Comparison of ENCODE assay signal across 12 mouse cellular contexts in the genomic region with DNA sequence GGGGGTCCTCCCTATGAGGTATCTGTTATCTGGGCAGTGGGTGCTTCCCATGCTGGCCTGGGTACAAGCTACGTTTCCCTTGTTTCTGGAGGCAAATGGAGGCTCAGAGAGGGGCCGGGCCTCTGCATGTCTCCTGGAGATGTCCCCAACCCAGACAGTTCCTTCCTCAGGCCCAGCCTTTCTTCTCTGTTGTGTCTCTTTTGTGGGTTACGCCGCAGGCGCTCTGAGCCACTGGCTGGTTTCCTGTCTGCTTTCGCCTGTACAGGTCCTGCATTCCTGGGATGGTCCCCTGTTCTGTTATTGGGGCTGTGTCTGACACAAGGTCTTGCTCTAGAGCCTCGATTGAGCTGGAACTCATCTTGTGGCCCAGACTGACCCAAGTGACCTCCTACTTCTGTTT. TPM values are rescaled to one million over a fixed set of nuclear protein-coding genes. Genes with fewer than 3 reads are reported as not detected.
DNase-seq lines count a peak whose midpoint lies in the region; ATAC-seq and TF ChIP-seq lines count a peak whose summit lies in the region.
"Had no signal": no experiment of that assay in that cellular context is flagged by ENCODE, and none has a peak within 500 bp of the region (broad histone marks: within the 10 kb centered on the region; RNA-seq: fewer than 3 reads in every experiment).

No protein-coding gene starts in this region.

- DNase-seq in midbrain, embryonic 10.5 days (ENCODE audit: low spot score) = no peak
- DNase-seq in Muller cell, postnatal 12 days (ENCODE audit: inconsistent ontology term) = peak; percentile 36
- DNase-seq in embryonic facial prominence, embryonic 10.5 days (ENCODE audit: low spot score) = no peak
- DNase-seq in limb, embryonic 14.5 days (ENCODE audit: low spot score) = no peak
- DNase-seq in MN1 (ENCODE audit: low spot score) = no peak
- no peak for DNase-seq in cerebellum, adult 18-20 months
- DNase-seq: cerebellum, postnatal 25 days; lung, adult 2 months had no signal

- H3K36me3 ChIP-seq in midbrain, embryonic 10.5 days = peaks cover 72% of the 10 kb centered on the region
- peaks cover 3% of the 10 kb centered on the region for H3K36me3 ChIP-seq in midbrain, embryonic 16.5 days (ENCODE audit: control insufficient read depth, insufficient read depth, low read length)
- peaks cover 77% of the 10 kb centered on the region for H3K36me3 ChIP-seq in embryonic facial prominence, embryonic 10.5 days (replicated peaks)
- H3K36me3 ChIP-seq in limb, embryonic 14.5 days (ENCODE audit: control insufficient read depth, insufficient read depth, low read length) = peaks cover 54% of the 10 kb centered on the region
- H3K36me3 ChIP-seq: G1E had no signal

- H3K27me3 ChIP-seq in midbrain, embryonic 10.5 days (ENCODE audit: low read depth, poor library complexity, severe bottlenecking) = no peaks in the 10 kb centered on the region
- no peaks in the 10 kb centered on the region for H3K27me3 ChIP-seq in midbrain, embryonic 16.5 days (ENCODE audit: control insufficient read depth, insufficient read depth, low read depth, low read length)
- H3K27me3 ChIP-seq in embryonic facial prominence, embryonic 10.5 days (replicated peaks; ENCODE audit: low read depth, poor library complexity, severe bottlenecking) = no peaks in the 10 kb centered on the region
- no peaks in the 10 kb centered on the region for H3K27me3 ChIP-seq in limb, embryonic 14.5 days (ENCODE audit: control insufficient read depth, insufficient read depth, low read length)

- 0 out of 2 replicates have a peak overlapping the region, but pooled peaks have one; percentile 39 for H3K27ac ChIP-seq in midbrain, embryonic 10.5 days (replicated peaks)
- H3K27ac ChIP-seq in midbrain, embryonic 16.5 days (ENCODE audit: low read length) = no peak overlapping the region
- H3K27ac ChIP-seq in embryonic facial prominence, embryonic 10.5 days (replicated peaks) = peak overlapping the region; percentile 35; the same call in 1 of the 2 replicates
- peak overlapping the region; percentile 26; the same call in 1 of the 2 replicates for H3K27ac ChIP-seq in limb, embryonic 14.5 days (replicated peaks; ENCODE audit: low read depth, low read length)

- no peak for TF ChIP-seq POLR2A in limb, embryonic 14.5 days (IDR thresholded peaks at IDR 0.05; ENCODE audit: borderline replicate concordance, extremely low read depth, insufficient read depth, insufficient read length)

- no peak for ATAC-seq in midbrain, embryonic 16.5 days
- ATAC-seq in limb, embryonic 14.5 days (ENCODE audit: low FRiP score, low read depth) = no peak

- no peaks in the 10 kb centered on the region for H3K9me3 ChIP-seq in midbrain, embryonic 10.5 days (replicated peaks)
- H3K9me3 ChIP-seq in midbrain, embryonic 16.5 days (replicated peaks; ENCODE audit: control insufficient read depth, low read length, poor library complexity, severe bottlenecking) = no peaks in the 10 kb centered on the region
- H3K9me3 ChIP-seq in embryonic facial prominence, embryonic 10.5 days = no peaks in the 10 kb centered on the region
- no peaks in the 10 kb centered on the region for H3K9me3 ChIP-seq in limb, embryonic 14.5 days (ENCODE audit: control insufficient read depth, low read length)
- H3K9me3 ChIP-seq: G1E had no signal

- 91% methylated on average over 7 of the region's 7 CpGs for WGBS in midbrain, embryonic 10.5 days
- 94% methylated on average over 7 of the region's 7 CpGs for WGBS in midbrain, embryonic 16.5 days
- WGBS in embryonic facial prominence, embryonic 10.5 days = 82% methylated on average over 7 of the region's 7 CpGs
- WGBS in limb, embryonic 14.5 days = 70% methylated on average over 7 of the region's 7 CpGs

- H3K4me3 ChIP-seq in midbrain, embryonic 10.5 days = no peak overlapping the region
- H3K4me3 ChIP-seq in midbrain, embryonic 16.5 days (ENCODE audit: low read depth, low read length) = no peak overlapping the region
- H3K4me3 ChIP-seq in embryonic facial prominence, embryonic 10.5 days = no peak overlapping the region; the same call in 1 of the 2 replicates
- H3K4me3 ChIP-seq in limb, embryonic 14.5 days (replicated peaks; ENCODE audit: low read length) = no peak overlapping the region
- H3K4me3 ChIP-seq: erythroblast, embryonic 14.5 days had no signal

- peaks cover 85% of the 10 kb centered on the region for H3K4me1 ChIP-seq in midbrain, embryonic 10.5 days
- peaks cover 74% of the 10 kb centered on the region for H3K4me1 ChIP-seq in midbrain, embryonic 16.5 days (ENCODE audit: control insufficient read depth, insufficient read depth, low read length)
- H3K4me1 ChIP-seq in embryonic facial prominence, embryonic 10.5 days = peaks cover 94% of the 10 kb centered on the region
- peaks cover 43% of the 10 kb centered on the region for H3K4me1 ChIP-seq in limb, embryonic 14.5 days (ENCODE audit: control insufficient read depth, insufficient read depth, low read length)

- H3K9ac ChIP-seq in midbrain, embryonic 16.5 days (ENCODE audit: low read depth, low read length) = no peak overlapping the region
- H3K9ac ChIP-seq in limb, embryonic 14.5 days (ENCODE audit: low read depth, low read length, severe bottlenecking) = no peak overlapping the region

- H3K4me2 ChIP-seq in midbrain, embryonic 16.5 days (ENCODE audit: low read length) = no peak overlapping the region
- H3K4me2 ChIP-seq in limb, embryonic 14.5 days (replicated peaks; ENCODE audit: low read depth, low read length, severe bottlenecking) = no peak overlapping the region
- H3K4me2 ChIP-seq: heart, embryonic 11.5 days had no signal

RNA-seq across cellular contexts. Expression of gene Src, which starts 11.5 kb away (rescaled TPM):
- polyA plus RNA-seq in midbrain, embryonic 10.5 days (2016; fragmentation: Nextera tagmentation; extraction: Ambion mirVana) = 16.1 and 19.3 TPM in 2 replicates
- polyA plus RNA-seq in midbrain, embryonic 16.5 days (2015; fragmentation: Nextera tagmentation; extraction: Ambion mirVana) = 32.5 and 33.2 TPM in 2 replicates
- 22.1 and 23.1 TPM in 2 replicates for polyA plus RNA-seq in embryonic facial prominence, embryonic 10.5 days (2016; fragmentation: Nextera tagmentation; extraction: Ambion mirVana)
- polyA plus RNA-seq in limb, embryonic 14.5 days (2012; rRNA removed) = 43.6 and 56.3 TPM in 2 replicates
- 15.9 and 17.2 TPM in 2 replicates for polyA plus RNA-seq in limb, embryonic 14.5 days (2014; fragmentation: Nextera tagmentation; extraction: Ambion mirVana)
